Mouse (Mus musculus): Measurements from ENCODE around the gene Mpped2.

Gene Mpped2

GRCm38 (mm10) chr2:106746211-106746610, 53.1 kb downstream of the Mpped2 start:
- no peak for DNase-seq (ENCODE audit: low read depth, low spot score)

GRCm38 (mm10) chr2:106746905-106747304, 53.8 kb downstream of the Mpped2 start:
- DNase-seq (ENCODE audit: low read depth, low spot score) = no peak

- no peak for DNase-seq (ENCODE audit: low read depth, low spot score)
These were observed 54.3 kb downstream of the Mpped2 start for GRCm38 (mm10) chr2:106747342-106747741.

- no peak for DNase-seq (ENCODE audit: low read depth, low spot score)
These were observed 57.8 kb downstream of the Mpped2 start for GRCm38 (mm10) chr2:106750878-106751277.

DNA sequence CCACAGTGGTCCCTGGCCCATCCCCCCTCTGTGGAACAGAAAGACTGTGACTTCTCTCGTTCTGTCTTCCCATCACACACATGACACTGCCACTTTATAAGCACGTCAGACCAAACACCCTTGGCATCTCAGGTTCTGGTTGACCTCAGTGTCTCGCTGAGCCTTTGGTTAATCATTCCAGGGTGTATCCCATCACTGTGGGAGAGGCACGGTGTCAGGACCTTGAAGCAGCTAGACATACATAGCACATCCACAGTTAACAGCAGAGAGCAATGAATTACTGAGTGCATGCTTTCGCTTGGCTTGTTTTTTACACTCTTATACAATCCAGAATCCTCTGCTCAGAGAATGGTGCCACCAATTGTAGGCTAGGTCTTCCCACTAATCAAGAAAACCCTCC, 60.6 kb downstream of the Mpped2 start:
- no peak for DNase-seq (ENCODE audit: low read depth, low spot score)

DNA sequence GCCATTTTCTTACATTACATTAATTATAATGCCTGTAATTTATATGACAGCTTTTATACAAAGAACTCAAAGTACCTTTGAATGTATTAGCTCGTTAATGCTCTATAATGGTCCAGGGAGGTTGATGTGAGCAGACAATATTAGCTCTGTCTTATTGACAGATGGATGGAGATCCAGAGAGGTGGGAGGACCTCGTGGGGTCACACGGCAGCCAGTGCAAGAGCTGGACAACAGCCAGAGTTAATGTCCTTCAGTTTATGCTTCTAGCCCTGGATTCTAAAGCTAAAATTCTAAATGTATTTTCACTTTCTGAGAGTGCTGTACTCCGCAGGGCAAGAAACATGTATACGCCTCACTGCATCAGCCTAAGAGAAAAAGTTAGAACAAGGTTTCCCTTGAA, 61.6 kb downstream of the Mpped2 start:
- DNase-seq (ENCODE audit: low read depth, low spot score) = no peak

- no peak for DNase-seq (ENCODE audit: low read depth, low spot score)
These were observed 63.5 kb downstream of the Mpped2 start for GRCm38 (mm10) chr2:106756354-106757103.

DNA sequence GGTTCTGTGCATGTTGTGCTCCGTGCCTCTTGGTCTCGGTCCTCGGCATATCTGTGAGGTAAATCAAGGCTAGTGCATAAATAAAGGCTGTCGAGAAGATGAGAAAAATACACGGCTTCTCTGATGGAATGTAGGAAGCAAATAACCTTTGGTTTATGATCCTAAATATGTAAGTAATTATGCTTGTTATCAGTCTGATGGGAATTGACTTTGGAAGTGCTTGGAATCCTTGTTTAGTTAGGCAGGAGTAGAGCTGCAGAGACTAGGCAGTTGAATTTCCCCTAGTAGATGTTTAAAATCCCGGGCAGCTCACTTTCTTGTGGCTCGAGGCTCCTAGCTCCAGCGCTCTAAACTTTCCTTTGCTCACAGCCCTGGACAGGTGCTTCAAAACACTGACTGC, 69.9 kb downstream of the Mpped2 start:
- DNase-seq (ENCODE audit: low read depth, low spot score) = no peak

- DNase-seq (ENCODE audit: low read depth, low spot score) = no peak
These were observed 76.2 kb downstream of the Mpped2 start for GRCm38 (mm10) chr2:106769236-106769635.

DNA sequence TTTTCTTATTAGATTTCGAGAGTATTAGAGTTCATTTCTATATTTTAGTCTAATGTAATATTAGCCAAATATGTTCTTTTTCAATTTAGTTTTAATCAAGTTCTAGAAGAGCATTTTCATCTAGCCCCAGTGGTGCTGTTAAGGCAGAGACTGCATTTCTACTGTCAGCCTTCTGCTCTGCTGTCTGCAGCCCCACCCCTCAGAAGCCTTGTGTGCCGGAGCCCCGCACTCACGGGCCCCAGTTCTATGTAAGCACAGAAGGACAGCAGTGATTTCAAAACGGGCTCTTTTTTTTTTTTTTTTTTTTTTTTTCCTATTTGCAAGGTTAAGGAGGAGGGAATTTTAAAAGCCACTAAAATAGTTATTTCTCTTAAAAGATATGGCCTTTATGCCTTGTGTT, 79.6 kb downstream of the Mpped2 start:
- DNase-seq (ENCODE audit: low read depth, low spot score) = no peak

DNA sequence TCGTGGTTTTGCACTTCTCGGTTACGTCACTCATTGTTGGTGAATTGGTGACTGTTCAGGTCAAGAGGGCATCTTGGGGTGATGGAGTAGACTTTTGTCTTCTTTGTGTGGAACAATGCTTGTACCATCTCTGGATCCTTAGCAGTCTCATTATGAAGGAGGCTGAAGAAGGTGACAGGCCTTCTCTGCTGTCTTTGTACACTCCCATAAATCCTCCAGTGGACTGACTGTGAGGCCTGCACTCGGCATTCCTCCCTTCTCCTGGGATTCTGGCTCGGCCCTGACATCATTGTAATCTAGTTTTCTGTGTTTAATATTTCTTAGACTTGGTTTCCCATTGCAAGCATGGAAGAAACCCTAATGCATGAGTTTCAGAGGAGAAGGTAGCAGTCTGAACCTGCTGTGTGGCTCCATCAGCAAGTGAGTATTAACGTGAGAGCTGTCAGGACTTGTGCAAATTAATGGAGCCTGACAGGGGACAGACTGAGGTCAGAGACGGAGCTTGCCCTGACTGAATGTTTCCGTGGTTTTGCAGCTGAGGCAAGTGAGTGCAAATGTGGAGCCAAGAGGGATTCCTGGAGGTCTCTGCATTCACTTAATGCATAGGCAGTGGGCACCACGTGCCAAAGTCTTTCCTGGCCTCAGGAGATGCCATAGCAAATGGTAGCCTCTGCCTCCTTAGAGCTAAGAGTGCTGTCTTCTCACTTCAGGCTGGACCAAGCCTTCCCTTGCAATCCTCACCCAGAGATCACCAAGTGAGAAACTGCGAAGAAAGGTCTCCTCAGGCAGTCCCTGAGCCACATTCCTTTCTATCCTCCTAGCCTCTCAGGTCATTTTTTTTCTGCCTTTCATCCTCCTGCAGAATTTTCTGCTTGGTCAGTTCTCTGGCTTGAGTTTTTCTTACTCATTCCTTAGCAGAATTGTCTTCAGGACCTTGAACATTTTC, 81.5 kb downstream of the Mpped2 start:
- no peak for DNase-seq (ENCODE audit: low read depth, low spot score)

DNA sequence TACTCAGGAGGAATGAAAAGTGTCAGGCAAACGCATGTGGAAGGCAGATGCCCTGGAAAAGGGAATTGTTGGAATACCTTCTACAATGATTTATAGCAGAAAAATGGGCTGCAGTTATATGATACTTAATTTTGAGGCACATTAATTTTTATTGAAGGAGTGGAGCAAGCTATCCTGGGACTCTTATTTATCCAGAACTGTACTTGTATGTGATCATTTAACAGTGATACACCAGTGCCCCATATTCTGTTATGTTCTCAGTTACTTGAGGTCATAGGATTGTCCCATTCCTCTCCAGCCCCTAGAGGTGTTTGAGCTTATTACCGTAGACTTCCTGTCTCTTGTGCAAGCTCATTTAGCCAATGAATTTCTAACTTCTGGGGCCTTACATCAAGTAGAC, 82.9 kb downstream of the Mpped2 start:
- no peak for DNase-seq (ENCODE audit: low read depth, low spot score)

- DNase-seq (ENCODE audit: low read depth, low spot score) = no peak
These were observed 85.9 kb downstream of the Mpped2 start for GRCm38 (mm10) chr2:106778861-106779516.

DNA sequence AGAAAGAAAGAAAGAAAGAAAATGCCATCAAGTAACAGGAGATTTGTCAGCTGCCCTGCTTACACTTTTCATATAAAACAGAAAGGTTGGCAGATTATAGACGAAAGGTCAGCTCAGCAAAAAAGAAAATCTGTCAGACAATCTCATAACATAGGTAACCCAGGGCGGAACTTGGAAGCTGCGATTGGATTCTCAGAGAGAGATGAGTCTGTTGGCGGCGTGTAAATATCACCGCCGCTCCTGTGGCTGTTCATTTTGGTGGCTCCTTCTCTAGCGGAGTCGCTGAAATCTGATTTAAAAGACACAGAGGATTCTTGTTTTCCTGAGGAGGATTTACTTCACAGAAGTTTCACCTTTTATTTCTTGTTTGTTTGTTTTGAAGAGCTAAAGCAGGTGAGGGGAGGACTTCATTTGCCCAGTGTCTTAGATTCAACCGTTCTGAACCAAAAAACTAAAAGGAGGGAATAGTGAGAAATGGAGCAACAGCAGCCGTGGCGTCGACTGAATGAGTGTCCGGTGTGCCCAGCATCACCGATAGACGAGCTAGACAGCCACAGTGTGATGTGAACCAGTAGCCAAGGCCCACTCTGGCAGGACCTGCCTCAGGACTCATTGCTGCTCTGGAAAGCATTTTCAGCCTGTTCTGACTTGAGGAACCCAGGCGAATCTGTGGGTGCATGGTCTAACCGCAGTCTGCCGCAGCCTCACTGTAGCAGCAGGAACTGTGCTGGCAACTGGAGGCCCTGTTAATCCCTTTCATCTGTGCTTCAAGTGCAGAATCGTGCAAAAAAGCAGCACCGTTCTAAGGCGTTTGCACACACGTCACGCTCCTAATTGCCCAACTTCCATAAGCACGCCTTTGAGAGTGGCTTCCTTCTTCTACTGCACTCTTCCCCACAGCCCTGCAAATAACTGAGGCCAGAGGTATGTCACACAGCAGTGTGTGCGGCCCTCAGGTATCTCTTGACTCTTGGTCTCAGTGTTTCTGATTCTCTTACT, 88.4 kb downstream of the Mpped2 start:
- DNase-seq (ENCODE audit: low read depth, low spot score) = no peak

DNA sequence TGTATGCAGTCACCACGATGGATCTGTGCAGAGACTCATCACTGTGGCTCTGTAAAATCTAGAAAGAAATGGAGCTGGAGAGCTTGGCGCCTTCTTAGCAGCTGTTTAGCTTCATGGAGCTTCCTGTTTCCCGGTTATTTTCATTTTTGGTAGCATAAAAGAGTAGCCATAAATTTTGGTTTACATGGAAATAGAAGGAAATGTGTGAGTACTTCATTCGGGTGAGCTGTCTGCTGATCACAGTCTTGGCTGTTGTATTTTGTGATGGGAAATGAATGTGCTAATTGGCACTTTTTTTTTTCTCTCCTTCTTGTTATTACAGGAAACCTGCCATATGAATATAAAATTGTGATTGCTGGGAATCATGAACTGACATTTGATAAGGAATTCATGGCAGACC, 90.2 kb downstream of the Mpped2 start:
- DNase-seq (ENCODE audit: low read depth, low spot score) = no peak

DNA sequence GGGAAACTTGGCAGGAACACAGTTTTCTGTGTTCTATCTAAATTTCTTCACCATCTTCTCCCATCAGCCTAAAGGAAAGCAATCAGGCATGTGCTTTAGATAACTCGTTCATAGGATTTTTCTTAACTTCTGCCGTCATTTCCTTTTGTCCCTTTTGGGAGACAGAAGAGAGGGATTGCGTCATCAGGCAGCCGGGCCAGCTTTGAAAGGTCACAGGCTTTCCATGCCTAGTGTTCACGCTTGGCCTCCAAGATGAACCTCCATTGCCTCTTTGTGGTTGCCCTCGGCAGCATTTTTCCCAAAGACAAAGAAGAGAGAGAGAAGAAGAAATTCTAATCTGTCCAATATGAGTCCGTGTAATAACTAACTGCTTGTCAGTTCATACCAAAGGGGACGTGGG, 95.0 kb downstream of the Mpped2 start:
- no peak for DNase-seq (ENCODE audit: low read depth, low spot score)

DNA sequence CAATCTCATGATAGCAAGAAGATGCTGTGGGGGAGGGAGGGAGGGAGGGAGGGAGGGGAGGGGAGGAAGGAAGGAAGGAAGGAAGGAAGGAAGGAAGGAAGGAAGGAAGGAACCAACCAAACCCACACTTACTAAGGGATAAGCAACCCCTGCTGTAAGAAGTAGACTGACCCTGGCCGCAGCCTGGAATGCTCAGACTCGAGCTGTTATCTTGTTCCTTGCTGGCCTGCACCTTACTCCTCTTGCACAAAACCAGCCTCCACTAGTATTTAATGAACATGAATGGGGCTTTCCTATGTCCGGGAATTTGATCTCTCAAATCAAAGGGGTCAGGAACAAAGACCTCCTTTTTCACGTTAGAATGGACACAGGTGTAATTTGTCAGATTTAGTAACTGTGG, 95.5 kb downstream of the Mpped2 start:
- no peak for DNase-seq (ENCODE audit: low read depth, low spot score)

GRCm38 (mm10) chr2:106789694-106790328, 96.7 kb downstream of the Mpped2 start:
- DNase-seq (ENCODE audit: low read depth, low spot score) = no peak

DNA sequence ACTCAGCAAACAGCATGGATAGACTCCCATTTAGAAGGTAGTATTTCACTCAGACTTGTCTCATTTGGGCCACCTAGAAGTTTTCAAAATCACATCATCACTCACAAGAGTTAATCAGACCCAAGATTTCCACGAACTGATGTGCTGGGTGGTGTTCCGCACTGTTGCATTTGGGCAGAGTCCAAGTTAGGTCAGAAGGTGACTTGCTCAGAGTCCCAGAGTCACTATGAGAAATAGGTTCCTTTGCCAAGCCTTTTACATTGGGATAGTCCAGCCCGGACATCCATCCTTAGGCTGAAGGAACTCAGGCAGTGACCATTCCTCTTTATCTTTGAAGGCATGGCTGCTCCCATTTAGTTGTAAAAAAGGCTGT, 97.2 kb downstream of the Mpped2 start:
- no peak for DNase-seq (ENCODE audit: low read depth, low spot score)

- no peak for DNase-seq (ENCODE audit: low read depth, low spot score)
These were observed 103.2 kb downstream of the Mpped2 start for GRCm38 (mm10) chr2:106796246-106796645.

DNA sequence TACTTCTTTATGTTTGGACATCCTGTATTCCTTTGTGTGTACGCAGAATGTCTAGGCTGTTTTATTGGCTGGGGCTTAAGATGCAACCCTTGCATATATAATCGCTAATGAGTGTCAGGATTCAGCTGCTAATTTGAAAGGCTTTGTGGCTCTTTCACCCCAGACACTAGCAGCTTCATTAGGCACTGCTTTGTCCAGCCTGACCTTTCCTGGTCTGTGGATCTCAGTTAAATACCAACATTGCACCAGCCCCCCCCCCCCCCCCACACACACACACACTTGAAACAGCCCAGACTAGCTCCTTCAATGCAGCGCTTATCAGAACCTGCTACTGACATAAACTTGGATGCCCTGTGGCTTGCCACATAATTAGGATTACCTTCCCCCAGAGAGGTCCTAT, 104.8 kb downstream of the Mpped2 start:
- DNase-seq (ENCODE audit: low read depth, low spot score) = no peak
